Mouse (Mus musculus): ENCODE measurements around the gene Adipor2.

DNA sequence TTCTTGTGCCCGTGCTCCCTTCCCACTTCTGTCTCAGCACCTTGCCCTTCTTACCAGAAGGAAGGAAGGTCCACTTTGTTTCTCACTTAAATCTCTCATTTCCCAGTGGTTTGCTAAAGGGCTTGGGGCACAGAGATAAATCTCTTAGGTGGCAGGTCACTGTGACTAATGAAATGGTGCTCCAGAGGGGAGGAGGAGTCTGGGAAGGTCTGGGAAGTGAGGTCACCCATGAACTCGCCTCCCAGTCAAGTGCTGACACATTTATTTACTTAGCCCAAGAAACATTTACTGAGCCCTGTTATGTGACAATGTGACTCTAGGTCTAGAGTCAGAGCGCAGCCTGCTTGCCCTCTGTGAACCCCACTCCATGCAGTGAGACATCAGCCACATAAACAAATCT, 84.3 kb downstream of the Adipor2 start:
- no peak for TF ChIP-seq POLR2A (IDR thresholded peaks at IDR 0.05; ENCODE audit: extremely low read depth, insufficient read depth, low read length)
- TF ChIP-seq CTCF (IDR thresholded peaks at IDR 0.05; ENCODE audit: extremely low read depth, insufficient read depth, low read length), result no peak

Measured in cortical plate, adult 2 months (tissue).